Mouse (Mus musculus): ENCODE results near the gene Rab40c. TPM values are rescaled to one million over a fixed set of nuclear protein-coding genes. Genes with fewer than 3 reads are reported as not detected.

Rab40c gene
- polyA plus RNA-seq, 1 experiment = 18.3 TPM

GRCm38 (mm10) chr17:25886806-25887205 lies 32.7 kb downstream of the Rab40c start:
- H3ac ChIP-seq (ENCODE audit: control insufficient read depth, insufficient read length) = no peak overlapping the region
- no peak overlapping the region for H3K4me3 ChIP-seq
- H3K79me2 ChIP-seq (ENCODE audit: control insufficient read depth, insufficient read depth) = no peaks in the 10 kb centered on the region
- TF ChIP-seq CEBPB (IDR thresholded peaks at IDR 0.05; ENCODE audit: insufficient read depth, poor library complexity, severe bottlenecking) (no peak), REST (IDR thresholded peaks at IDR 0.05; ENCODE audit: insufficient read depth, insufficient read length) (no peak), E2F4 (IDR thresholded peaks at IDR 0.05; ENCODE audit: insufficient read depth) (no peak), MYOD1 (IDR thresholded peaks at IDR 0.05; ENCODE audit: control insufficient read depth in 1 of 3, insufficient read length in 2 of 3, low read depth in 2 of 3) (no peak), POLR2A (IDR thresholded peaks at IDR 0.05; ENCODE audit: insufficient read length, low read depth) (no peak), USF1 (IDR thresholded peaks at IDR 0.05; ENCODE audit: low read depth) (no peak), POLR2AphosphoS2 (IDR thresholded peaks at IDR 0.05; ENCODE audit: insufficient read length, low read depth) (no peak), MAX (IDR thresholded peaks at IDR 0.05; ENCODE audit: low read depth) (no peak), SRF (IDR thresholded peaks at IDR 0.05; ENCODE audit: control insufficient read depth, insufficient read length, low read depth) (no peak), TCF12 (IDR thresholded peaks at IDR 0.05; ENCODE audit: insufficient read depth, poor library complexity, severe bottlenecking) (no peak)
- no peaks in the 10 kb centered on the region for H3K27me3 ChIP-seq (ENCODE audit: control insufficient read depth, insufficient read depth, insufficient read length)
- no peak overlapping the region for H3K4me2 ChIP-seq (ENCODE audit: low read depth)
- H3K36me3 ChIP-seq (ENCODE audit: control insufficient read depth, insufficient read depth) = peaks cover 8% of the 10 kb centered on the region

GRCm38 (mm10) chr17:25885636-25886035 lies 33.9 kb downstream of the Rab40c start:
- Histone ChIP-seq H3K4me2 (ENCODE audit: low read depth) (no peak overlapping the region), H3ac (ENCODE audit: control insufficient read depth, insufficient read length) (no peak overlapping the region), H3K27me3 (ENCODE audit: control insufficient read depth, insufficient read depth, insufficient read length) (no peaks in the 10 kb centered on the region), H3K36me3 (ENCODE audit: control insufficient read depth, insufficient read depth) (peaks cover 8% of the 10 kb centered on the region), H3K79me2 (ENCODE audit: control insufficient read depth, insufficient read depth) (no peaks in the 10 kb centered on the region), H3K4me3 (no peak overlapping the region)
- no peak for TF ChIP-seq USF1 (IDR thresholded peaks at IDR 0.05; ENCODE audit: low read depth)
- TF ChIP-seq MYOG (IDR thresholded peaks at IDR 0.05; ENCODE audit: control insufficient read depth in 1 of 3, insufficient read depth in 1 of 3, insufficient read length in 2 of 3, low read depth in 2 of 3) = no peak
- no peak for TF ChIP-seq E2F4 (IDR thresholded peaks at IDR 0.05; ENCODE audit: insufficient read depth)
- no peak for TF ChIP-seq POLR2AphosphoS2 (IDR thresholded peaks at IDR 0.05; ENCODE audit: insufficient read length, low read depth)
- TF ChIP-seq TCF3 (IDR thresholded peaks at IDR 0.05; ENCODE audit: insufficient read length, low read depth) = no peak
- no peak for TF ChIP-seq MAX (IDR thresholded peaks at IDR 0.05; ENCODE audit: low read depth)
- TF ChIP-seq CEBPB (IDR thresholded peaks at IDR 0.05; ENCODE audit: insufficient read depth, poor library complexity, severe bottlenecking) = no peak
- no peak for TF ChIP-seq TCF12 (IDR thresholded peaks at IDR 0.05; ENCODE audit: insufficient read depth, poor library complexity, severe bottlenecking)
- no peak for TF ChIP-seq POLR2A (IDR thresholded peaks at IDR 0.05; ENCODE audit: insufficient read length, low read depth)
- TF ChIP-seq MYOD1 (IDR thresholded peaks at IDR 0.05; ENCODE audit: control insufficient read depth in 1 of 3, insufficient read length in 2 of 3, low read depth in 2 of 3) = no peak
- no peak for TF ChIP-seq SRF (IDR thresholded peaks at IDR 0.05; ENCODE audit: control insufficient read depth, insufficient read length, low read depth)
- no peak for TF ChIP-seq REST (IDR thresholded peaks at IDR 0.05; ENCODE audit: insufficient read depth, insufficient read length)

GRCm38 (mm10) chr17:25883824-25884223 lies 35.7 kb downstream of the Rab40c start:
- peak; percentile 27 for TF ChIP-seq POLR2AphosphoS2 (IDR thresholded peaks at IDR 0.05; ENCODE audit: insufficient read length, low read depth)
- TF ChIP-seq POLR2A (IDR thresholded peaks at IDR 0.05; ENCODE audit: insufficient read length, low read depth) = no peak
- Histone ChIP-seq H3K36me3 (ENCODE audit: control insufficient read depth, insufficient read depth) (no peaks in the 10 kb centered on the region), H3K4me3 (no peak overlapping the region), H3K79me2 (ENCODE audit: control insufficient read depth, insufficient read depth) (no peaks in the 10 kb centered on the region), H3ac (ENCODE audit: control insufficient read depth, insufficient read length) (no peak overlapping the region), H3K27me3 (ENCODE audit: control insufficient read depth, insufficient read depth, insufficient read length) (no peaks in the 10 kb centered on the region), H3K4me2 (ENCODE audit: low read depth) (no peak overlapping the region)

GRCm38 (mm10) chr17:25883268-25883667 lies 36.3 kb downstream of the Rab40c start:
- H3K4me2 ChIP-seq (ENCODE audit: low read depth) = no peak overlapping the region
- H3K36me3 ChIP-seq (ENCODE audit: control insufficient read depth, insufficient read depth) = no peaks in the 10 kb centered on the region
- no peak overlapping the region for H3K4me3 ChIP-seq
- no peaks in the 10 kb centered on the region for H3K79me2 ChIP-seq (ENCODE audit: control insufficient read depth, insufficient read depth)
- H3K27me3 ChIP-seq (ENCODE audit: control insufficient read depth, insufficient read depth, insufficient read length) = no peaks in the 10 kb centered on the region
- no peak overlapping the region for H3ac ChIP-seq (ENCODE audit: control insufficient read depth, insufficient read length)
- TF ChIP-seq REST (IDR thresholded peaks at IDR 0.05; ENCODE audit: insufficient read depth, insufficient read length) (no peak), TCF3 (IDR thresholded peaks at IDR 0.05; ENCODE audit: insufficient read length, low read depth) (no peak), SRF (IDR thresholded peaks at IDR 0.05; ENCODE audit: control insufficient read depth, insufficient read length, low read depth) (no peak), POLR2A (IDR thresholded peaks at IDR 0.05; ENCODE audit: insufficient read length, low read depth) (no peak), MYOD1 (IDR thresholded peaks at IDR 0.05; ENCODE audit: control insufficient read depth in 1 of 3, insufficient read length in 2 of 3, low read depth in 2 of 3) (no peak), POLR2AphosphoS2 (IDR thresholded peaks at IDR 0.05; ENCODE audit: insufficient read length, low read depth) (no peak), TCF12 (IDR thresholded peaks at IDR 0.05; ENCODE audit: insufficient read depth, poor library complexity, severe bottlenecking) (no peak)

- Histone ChIP-seq H3ac (ENCODE audit: control insufficient read depth, insufficient read length) (no peak overlapping the region), H3K27me3 (ENCODE audit: control insufficient read depth, insufficient read depth, insufficient read length) (no peaks in the 10 kb centered on the region), H3K36me3 (ENCODE audit: control insufficient read depth, insufficient read depth) (no peaks in the 10 kb centered on the region), H3K4me3 (no peak overlapping the region), H3K79me2 (ENCODE audit: control insufficient read depth, insufficient read depth) (no peaks in the 10 kb centered on the region), H3K4me2 (ENCODE audit: low read depth) (no peak overlapping the region)
- peak; percentile 66 for TF ChIP-seq POLR2AphosphoS2 (IDR thresholded peaks at IDR 0.05; ENCODE audit: insufficient read length, low read depth)
- no peak for TF ChIP-seq REST (IDR thresholded peaks at IDR 0.05; ENCODE audit: insufficient read depth, insufficient read length)
- peak; percentile 27 for TF ChIP-seq POLR2A (IDR thresholded peaks at IDR 0.05; ENCODE audit: insufficient read length, low read depth)
Observed at GRCm38 (mm10) chr17:25882306-25882705, 37.2 kb downstream of the Rab40c start.
